Mouse (Mus musculus) heart, embryonic 11.5 days (tissue): ENCODE measurements around the gene Fam221b. TPM values are rescaled to one million over a fixed set of nuclear protein-coding genes. Genes with fewer than 3 reads are reported as not detected.

Source experiments
- ATAC-seq: fragments of 200-750 bp; cut with Nextera tagmentation; replicated peaks from 2 replicates; pipeline ENCODE4 v1.8.0; 2017; ENCODE audit warnings: moderate library complexity; ENCODE audit not compliant: insufficient number of reproducible peaks, low FRiP score, low TSS enrichment
- H3K27ac ChIP-seq: fragments of 300-500 bp; sonication (generic); 2 replicates; pipeline ENCODE4 v1.5.1; 2014; ENCODE audit warnings: mild to moderate bottlenecking, low read depth, low read length
- H3K27me3 ChIP-seq: fragments of 300-500 bp; sonication (generic); 2 replicates; pipeline ENCODE4 v1.6.1; 2014; ENCODE audit warnings: mild to moderate bottlenecking, low read length, mixed read lengths; ENCODE audit not compliant: control insufficient read depth, insufficient read depth
- H3K36me3 ChIP-seq: fragments of 300-500 bp; sonication (generic); 2 replicates; pipeline ENCODE4 v1.6.1; 2014; ENCODE audit warnings: mild to moderate bottlenecking, low read length, moderate library complexity, mixed read lengths; ENCODE audit not compliant: control insufficient read depth, insufficient read depth
- H3K4me1 ChIP-seq: fragments of 300-500 bp; sonication (generic); 2 replicates; pipeline ENCODE4 v1.6.1; 2014; ENCODE audit warnings: low read length; ENCODE audit not compliant: control insufficient read depth, insufficient read depth
- H3K4me2 ChIP-seq: fragments of 300-500 bp; sonication (generic); 2 replicates; pipeline ENCODE4 v1.6.1; 2014; ENCODE audit warnings: mild to moderate bottlenecking, moderate library complexity
- H3K4me3 ChIP-seq: fragments of 300-500 bp; sonication (generic); 2 replicates; pipeline ENCODE4 v1.5.1; 2014; ENCODE audit warnings: low read depth, low read length
- H3K9ac ChIP-seq: fragments of 300-500 bp; sonication (generic); 2 replicates; pipeline ENCODE4 v1.6.1; 2014; ENCODE audit warnings: mild to moderate bottlenecking, low read depth, low read length, moderate library complexity
- H3K9me3 ChIP-seq: fragments of 300-500 bp; sonication (generic); replicated peaks from 2 replicates; pipeline ENCODE4 v1.6.1; 2016; ENCODE audit warnings: low read length; ENCODE audit not compliant: control insufficient read depth
- WGBS: fragments of 180-500 bp; shearing (Covaris S2); extraction: QIAGEN DNeasy Blood & Tissue Kit; methylation state at CpG from one replicate; pipeline ENCODE4 v1.1.7; 2014; ENCODE audit not compliant: insufficient replicate concordance; 5-methylcytosine and 5-hydroxymethylcytosine counted together
- polyA plus RNA-seq: library from polyadenylated mRNA; unstranded; fragments of >200 nt; fragmentation: Nextera tagmentation; extraction: Ambion mirVana; gene quantifications from 2 replicates; pipeline ENCODE4 v1.2.1, GENCODE M21; 2014

Gene Fam221b
- polyA plus RNA-seq, 1 experiment from 2014 or later, result 3.9 TPM

DNA sequence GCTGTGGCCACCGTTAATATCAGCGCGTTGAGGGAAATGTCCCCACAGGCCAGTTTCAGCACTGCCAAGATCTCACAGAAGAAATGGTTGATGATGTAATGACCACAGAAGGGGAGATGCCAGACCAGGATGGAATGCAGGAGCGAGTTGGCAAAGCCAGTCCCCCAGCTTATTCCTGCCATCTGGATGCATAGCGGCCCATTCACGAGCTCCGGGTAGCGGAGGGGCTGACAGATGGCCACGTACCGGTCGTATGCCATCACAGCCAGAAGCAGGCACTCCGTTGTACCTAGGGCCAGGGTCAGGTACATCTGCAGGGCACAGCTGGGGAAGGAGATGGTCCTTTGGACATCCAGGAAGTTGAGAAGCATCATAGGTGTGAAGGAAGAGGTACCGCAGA is 27.6 kb upstream of the Fam221b start:
- no peak overlapping the region for H3K4me3 ChIP-seq
- ATAC-seq, result no peak
- H3K27ac ChIP-seq, result no peak overlapping the region
- H3K4me1 ChIP-seq, result peaks cover 18% of the 10 kb centered on the region
- H3K9ac ChIP-seq, result no peak overlapping the region
- H3K9me3 ChIP-seq, result no peaks in the 10 kb centered on the region
- 87% methylated on average over 13 of the region's 13 CpGs for WGBS
- H3K27me3 ChIP-seq, result no peaks in the 10 kb centered on the region
- no peaks in the 10 kb centered on the region for H3K36me3 ChIP-seq
- no peak overlapping the region for H3K4me2 ChIP-seq

DNA sequence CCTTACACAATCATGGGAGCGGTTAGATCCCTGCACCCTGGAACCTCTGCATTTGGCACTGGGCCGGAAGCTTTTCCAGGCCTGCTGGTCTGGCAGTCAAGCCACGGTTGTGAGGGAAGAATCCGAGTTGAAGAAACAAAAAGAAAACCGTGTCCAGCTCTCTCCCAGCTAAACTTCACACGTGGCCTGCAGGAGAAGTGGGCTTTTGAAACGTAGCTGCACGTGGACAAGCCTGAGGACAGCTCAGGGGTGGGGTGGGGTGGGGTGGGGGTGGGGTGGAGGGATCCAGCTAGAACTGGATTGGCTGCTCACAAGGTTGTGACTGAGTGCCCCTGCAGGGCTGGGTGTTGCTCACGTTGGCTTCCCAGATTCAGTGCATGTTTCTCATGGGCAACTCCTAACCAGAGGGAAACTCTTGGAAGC is 26.3 kb upstream of the Fam221b start:
- Histone ChIP-seq H3K4me1 (peaks cover 18% of the 10 kb centered on the region), H3K4me3 (no peak overlapping the region), H3K4me2 (no peak overlapping the region), H3K27ac (0 out of 2 replicates have a peak overlapping the region, but pooled peaks have one; percentile 22), H3K9ac (no peak overlapping the region), H3K9me3 (no peaks in the 10 kb centered on the region), H3K27me3 (no peaks in the 10 kb centered on the region), H3K36me3 (0 out of 2 replicates have a peak, but pooled peaks cover under 1% of the 10 kb centered on the region)
- no peak for ATAC-seq
- WGBS, result 19% methylated on average over 9 of the region's 9 CpGs

GRCm38 (mm10) chr4:43694439-43695248 is 25.7 kb upstream of the Fam221b start:
- H3K4me2 ChIP-seq, result no peak overlapping the region
- no peak overlapping the region for H3K27ac ChIP-seq
- no peak overlapping the region for H3K4me3 ChIP-seq
- WGBS, result 73% methylated on average over 1 of the region's 1 CpGs
- H3K9ac ChIP-seq, result no peak overlapping the region
- 0 out of 2 replicates have a peak, but pooled peaks cover 3% of the 10 kb centered on the region for H3K36me3 ChIP-seq
- no peaks in the 10 kb centered on the region for H3K27me3 ChIP-seq
- H3K9me3 ChIP-seq, result no peaks in the 10 kb centered on the region
- H3K4me1 ChIP-seq, result peaks cover 18% of the 10 kb centered on the region
- no peak for ATAC-seq

GRCm38 (mm10) chr4:43693806-43694241 is 24.9 kb upstream of the Fam221b start:
- peaks cover 18% of the 10 kb centered on the region for H3K4me1 ChIP-seq
- no peak overlapping the region for H3K9ac ChIP-seq
- WGBS, result 37% methylated on average over 5 of the region's 5 CpGs
- H3K9me3 ChIP-seq, result no peaks in the 10 kb centered on the region
- H3K36me3 ChIP-seq, result 0 out of 2 replicates have a peak, but pooled peaks cover 3% of the 10 kb centered on the region
- no peak overlapping the region for H3K4me3 ChIP-seq
- no peak for ATAC-seq
- no peaks in the 10 kb centered on the region for H3K27me3 ChIP-seq
- H3K4me2 ChIP-seq, result no peak overlapping the region
- H3K27ac ChIP-seq, result no peak overlapping the region

- Histone ChIP-seq H3K9ac (no peak overlapping the region), H3K4me2 (no peak overlapping the region), H3K27ac (no peak overlapping the region), H3K4me3 (no peak overlapping the region), H3K27me3 (no peaks in the 10 kb centered on the region), H3K9me3 (no peaks in the 10 kb centered on the region), H3K36me3 (0 out of 2 replicates have a peak, but pooled peaks cover 3% of the 10 kb centered on the region), H3K4me1 (peaks cover 18% of the 10 kb centered on the region)
- WGBS, result 74% methylated on average over 5 of the region's 5 CpGs
- no peak for ATAC-seq
Observed at GRCm38 (mm10) chr4:43691026-43691425, 22.1 kb upstream of the Fam221b start.

DNA sequence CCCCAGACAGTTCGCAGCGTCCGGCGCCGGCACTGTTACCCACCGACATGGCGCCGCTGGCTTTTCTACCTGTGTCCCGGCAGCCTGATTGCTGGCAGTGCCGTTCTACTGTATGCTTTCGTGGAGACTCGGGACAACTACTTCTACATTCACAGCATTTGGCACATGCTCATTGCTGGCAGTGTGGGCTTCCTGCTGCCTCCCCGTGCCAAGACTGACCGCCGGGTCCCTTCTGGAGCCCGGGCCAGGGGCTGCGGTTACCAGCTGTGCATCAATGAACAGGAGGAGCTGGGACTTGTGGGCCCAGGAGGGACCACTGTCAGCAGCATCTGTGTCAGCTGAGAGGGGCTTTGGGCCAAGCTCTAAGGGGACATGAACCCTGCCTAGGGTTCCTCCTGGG is 21.1 kb upstream of the Fam221b start:
- H3K4me3 ChIP-seq, result no peak overlapping the region
- WGBS, result 90% methylated on average over 17 of the region's 17 CpGs
- no peaks in the 10 kb centered on the region for H3K27me3 ChIP-seq
- no peaks in the 10 kb centered on the region for H3K9me3 ChIP-seq
- no peak for ATAC-seq
- peaks cover 12% of the 10 kb centered on the region for H3K4me1 ChIP-seq
- no peak overlapping the region for H3K27ac ChIP-seq
- no peak overlapping the region for H3K4me2 ChIP-seq
- H3K9ac ChIP-seq, result no peak overlapping the region
- H3K36me3 ChIP-seq, result 0 out of 2 replicates have a peak, but pooled peaks cover 3% of the 10 kb centered on the region

DNA sequence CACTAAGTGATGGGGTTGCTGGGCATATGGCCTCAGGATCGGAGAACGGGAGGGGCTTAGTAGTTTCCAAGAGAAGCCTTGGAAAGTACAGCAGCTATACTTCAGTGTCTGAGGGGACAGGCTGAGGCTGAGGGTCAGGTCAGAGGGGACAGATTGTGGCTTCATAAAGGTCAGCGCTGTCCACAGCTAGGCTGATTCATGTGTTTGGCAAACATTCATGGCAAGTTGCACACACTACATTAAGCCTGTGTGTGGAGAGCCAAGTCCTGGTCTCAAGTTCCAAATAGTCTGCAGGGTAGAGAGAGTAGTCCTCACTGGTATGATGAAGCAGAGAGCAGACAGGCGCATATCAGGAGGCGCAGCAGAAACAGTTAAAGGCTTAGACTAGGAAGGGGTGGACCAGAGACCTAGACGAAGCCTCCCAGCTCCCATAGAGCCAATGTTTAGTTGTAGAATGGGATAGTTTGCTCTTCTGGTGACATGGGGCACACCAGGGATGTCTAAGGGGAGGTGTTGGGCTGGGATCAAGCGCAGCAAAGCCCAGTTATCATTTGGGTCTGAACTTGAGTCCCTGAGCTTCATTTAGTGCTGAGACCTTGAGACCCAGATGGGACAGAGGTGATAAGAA is 10.6 kb upstream of the Fam221b start:
- no peak overlapping the region for H3K9ac ChIP-seq
- no peak for ATAC-seq
- WGBS, result 73% methylated on average over 7 of the region's 7 CpGs

GRCm38 (mm10) chr4:43678541-43678940 is 9.6 kb upstream of the Fam221b start:
- Histone ChIP-seq H3K9me3 (no peaks in the 10 kb centered on the region), H3K27ac (no peak overlapping the region), H3K4me2 (no peak overlapping the region), H3K4me1 (no peaks in the 10 kb centered on the region), H3K4me3 (no peak overlapping the region), H3K36me3 (peaks cover 11% of the 10 kb centered on the region), H3K27me3 (no peaks in the 10 kb centered on the region), H3K9ac (no peak overlapping the region)
- no peak for ATAC-seq
- WGBS, result 80% methylated on average over 6 of the region's 6 CpGs

More for the DNA sequence above, 10.6 kb upstream of the Fam221b start:
- Histone ChIP-seq H3K4me2 (no peak overlapping the region), H3K9me3 (no peaks in the 10 kb centered on the region), H3K27me3 (no peaks in the 10 kb centered on the region), H3K27ac (no peak overlapping the region), H3K4me1 (no peaks in the 10 kb centered on the region), H3K4me3 (no peak overlapping the region), H3K36me3 (peaks cover 11% of the 10 kb centered on the region)
